Mouse (Mus musculus): Measurements from ENCODE around the gene Ppp1r9b. TPM values are rescaled to one million over a fixed set of nuclear protein-coding genes. Genes with fewer than 3 reads are reported as not detected.

Gene Ppp1r9b
- polyA plus RNA-seq, 1 experiment from 2014 or later, result 10.5 TPM

DNA sequence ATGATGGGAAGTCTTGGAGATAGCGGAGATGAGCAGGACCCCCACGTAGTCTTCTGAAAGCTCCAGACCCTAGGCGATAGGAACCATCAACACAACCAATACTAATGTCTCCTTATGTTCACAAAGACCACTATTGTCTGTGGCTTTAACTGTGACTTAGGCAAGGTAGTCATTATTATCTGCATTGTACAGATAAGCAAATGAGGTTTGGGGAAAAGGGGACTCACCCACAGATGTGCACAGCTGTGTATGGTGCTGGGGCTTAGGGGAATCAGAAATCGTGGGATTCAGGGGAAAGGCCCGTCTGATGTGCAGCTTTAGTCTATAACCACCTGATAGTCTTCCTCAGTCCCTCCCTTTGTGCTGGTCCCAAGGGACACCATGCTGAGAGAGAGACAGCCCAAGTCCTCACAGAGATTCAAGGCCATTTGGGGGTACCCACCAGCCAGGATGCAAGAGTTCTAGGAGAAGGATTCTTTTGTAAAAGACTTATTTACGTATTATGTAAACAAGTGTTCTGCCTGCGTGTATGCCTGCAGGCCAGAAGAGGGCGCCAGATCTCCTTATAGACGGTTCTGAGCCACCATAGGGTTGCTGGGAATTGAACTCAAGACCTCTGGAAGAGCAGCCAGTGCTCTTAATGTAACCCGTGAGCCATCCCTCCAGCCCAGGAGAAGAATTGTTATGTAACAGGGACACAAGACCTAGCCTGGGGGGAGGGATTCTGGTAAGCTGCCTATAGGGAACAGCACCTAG is 31.6 kb downstream of the Ppp1r9b start:
- Histone ChIP-seq H3K36me3 (replicated peaks; ENCODE audit: control insufficient read depth, insufficient read depth, low read depth, low read length) (peaks cover 22% of the 10 kb centered on the region), H3K27me3 (ENCODE audit: control insufficient read depth, insufficient read depth, low read length) (no peaks in the 10 kb centered on the region), H3K4me1 (ENCODE audit: control insufficient read depth, insufficient read depth, low read length) (no peaks in the 10 kb centered on the region), H3K4me2 (ENCODE audit: low read depth, low read length) (no peak overlapping the region), H3K9ac (replicated peaks; ENCODE audit: low read length) (no peak overlapping the region), H3K4me3 (ENCODE audit: low read depth, low read length) (no peak overlapping the region), H3K9me3 (replicated peaks; ENCODE audit: control insufficient read depth, low read length) (no peaks in the 10 kb centered on the region), H3K27ac (replicated peaks; ENCODE audit: low read depth, low read length) (no peak overlapping the region)
- WGBS, result 80% methylated on average over 10 of the region's 10 CpGs
- ATAC-seq (replicated peaks; ENCODE audit: insufficient number of reproducible peaks, low FRiP score, low TSS enrichment, low read depth) (no peak), DNase-seq (ENCODE audit: low spot score) (no peak)

DNA sequence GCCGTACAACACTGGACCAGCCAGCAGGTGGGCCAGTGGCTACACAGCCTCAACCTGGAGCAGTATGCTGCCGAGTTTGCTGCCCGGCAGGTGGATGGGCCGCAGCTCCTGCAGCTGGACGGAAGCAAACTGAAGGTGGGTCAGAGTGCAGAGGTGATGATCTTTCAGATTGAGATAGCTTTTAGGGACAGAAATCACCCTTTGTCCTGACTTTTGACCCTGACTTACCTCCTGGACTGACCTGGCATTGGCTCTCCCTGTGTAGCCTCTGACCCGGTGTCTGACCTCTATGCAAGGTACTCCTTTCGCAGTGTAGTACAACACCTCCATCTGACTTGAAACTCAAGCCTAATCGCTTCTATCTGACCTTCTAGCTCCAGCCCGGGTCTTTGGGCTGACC is 32.6 kb downstream of the Ppp1r9b start:
- ATAC-seq (replicated peaks; ENCODE audit: insufficient number of reproducible peaks, low FRiP score, low TSS enrichment, low read depth) (no peak), DNase-seq (ENCODE audit: low spot score) (no peak)
- Histone ChIP-seq H3K27ac (replicated peaks; ENCODE audit: low read depth, low read length) (no peak overlapping the region), H3K4me3 (ENCODE audit: low read depth, low read length) (no peak overlapping the region), H3K4me1 (ENCODE audit: control insufficient read depth, insufficient read depth, low read length) (no peaks in the 10 kb centered on the region; the same call in 1 of the 2 replicates), H3K9ac (replicated peaks; ENCODE audit: low read length) (no peak overlapping the region), H3K9me3 (replicated peaks; ENCODE audit: control insufficient read depth, low read length) (no peaks in the 10 kb centered on the region), H3K4me2 (ENCODE audit: low read depth, low read length) (no peak overlapping the region), H3K27me3 (ENCODE audit: control insufficient read depth, insufficient read depth, low read length) (no peaks in the 10 kb centered on the region), H3K36me3 (replicated peaks; ENCODE audit: control insufficient read depth, insufficient read depth, low read depth, low read length) (peaks cover 22% of the 10 kb centered on the region)
- WGBS, result 92% methylated on average over 9 of the region's 9 CpGs

GRCm38 (mm10) chr11:95024439-95025184 is 33.8 kb downstream of the Ppp1r9b start:
- no peaks in the 10 kb centered on the region for H3K27me3 ChIP-seq (ENCODE audit: control insufficient read depth, insufficient read depth, low read length)
- no peak overlapping the region for H3K9ac ChIP-seq (replicated peaks; ENCODE audit: low read length)
- 77% methylated on average over 29 of the region's 29 CpGs for WGBS
- ATAC-seq (replicated peaks; ENCODE audit: insufficient number of reproducible peaks, low FRiP score, low TSS enrichment, low read depth), result no peak
- H3K9me3 ChIP-seq (replicated peaks; ENCODE audit: control insufficient read depth, low read length), result no peaks in the 10 kb centered on the region
- no peak overlapping the region for H3K4me3 ChIP-seq (ENCODE audit: low read depth, low read length)
- no peaks in the 10 kb centered on the region; the same call in 1 of the 2 replicates for H3K4me1 ChIP-seq (ENCODE audit: control insufficient read depth, insufficient read depth, low read length)
- no peak for DNase-seq (ENCODE audit: low spot score)
- H3K4me2 ChIP-seq (ENCODE audit: low read depth, low read length), result no peak overlapping the region
- peaks cover 22% of the 10 kb centered on the region for H3K36me3 ChIP-seq (replicated peaks; ENCODE audit: control insufficient read depth, insufficient read depth, low read depth, low read length)
- H3K27ac ChIP-seq (replicated peaks; ENCODE audit: low read depth, low read length), result no peak overlapping the region

GRCm38 (mm10) chr11:95025227-95026012 is 34.6 kb downstream of the Ppp1r9b start:
- H3K27me3 ChIP-seq (ENCODE audit: control insufficient read depth, insufficient read depth, low read length), result no peaks in the 10 kb centered on the region
- WGBS, result 89% methylated on average over 11 of the region's 11 CpGs
- DNase-seq (ENCODE audit: low spot score), result no peak
- no peak overlapping the region for H3K4me3 ChIP-seq (ENCODE audit: low read depth, low read length)
- no peak overlapping the region for H3K9ac ChIP-seq (replicated peaks; ENCODE audit: low read length)
- no peak for ATAC-seq (replicated peaks; ENCODE audit: insufficient number of reproducible peaks, low FRiP score, low TSS enrichment, low read depth)
- no peaks in the 10 kb centered on the region; the same call in 1 of the 2 replicates for H3K4me1 ChIP-seq (ENCODE audit: control insufficient read depth, insufficient read depth, low read length)
- H3K36me3 ChIP-seq (replicated peaks; ENCODE audit: control insufficient read depth, insufficient read depth, low read depth, low read length), result peaks cover 22% of the 10 kb centered on the region
- H3K4me2 ChIP-seq (ENCODE audit: low read depth, low read length), result no peak overlapping the region
- no peak overlapping the region for H3K27ac ChIP-seq (replicated peaks; ENCODE audit: low read depth, low read length)
- H3K9me3 ChIP-seq (replicated peaks; ENCODE audit: control insufficient read depth, low read length), result no peaks in the 10 kb centered on the region

GRCm38 (mm10) chr11:95026090-95026542 is 35.3 kb downstream of the Ppp1r9b start:
- Histone ChIP-seq H3K4me3 (ENCODE audit: low read depth, low read length) (no peak overlapping the region), H3K4me1 (ENCODE audit: control insufficient read depth, insufficient read depth, low read length) (no peaks in the 10 kb centered on the region; the same call in 1 of the 2 replicates), H3K36me3 (replicated peaks; ENCODE audit: control insufficient read depth, insufficient read depth, low read depth, low read length) (peaks cover 20% of the 10 kb centered on the region), H3K9me3 (replicated peaks; ENCODE audit: control insufficient read depth, low read length) (no peaks in the 10 kb centered on the region), H3K4me2 (ENCODE audit: low read depth, low read length) (no peak overlapping the region), H3K27me3 (ENCODE audit: control insufficient read depth, insufficient read depth, low read length) (no peaks in the 10 kb centered on the region), H3K27ac (replicated peaks; ENCODE audit: low read depth, low read length) (no peak overlapping the region), H3K9ac (replicated peaks; ENCODE audit: low read length) (no peak overlapping the region)
- no peak for DNase-seq (ENCODE audit: low spot score)
- 70% methylated on average over 6 of the region's 6 CpGs for WGBS
- ATAC-seq (replicated peaks; ENCODE audit: insufficient number of reproducible peaks, low FRiP score, low TSS enrichment, low read depth), result no peak

DNA sequence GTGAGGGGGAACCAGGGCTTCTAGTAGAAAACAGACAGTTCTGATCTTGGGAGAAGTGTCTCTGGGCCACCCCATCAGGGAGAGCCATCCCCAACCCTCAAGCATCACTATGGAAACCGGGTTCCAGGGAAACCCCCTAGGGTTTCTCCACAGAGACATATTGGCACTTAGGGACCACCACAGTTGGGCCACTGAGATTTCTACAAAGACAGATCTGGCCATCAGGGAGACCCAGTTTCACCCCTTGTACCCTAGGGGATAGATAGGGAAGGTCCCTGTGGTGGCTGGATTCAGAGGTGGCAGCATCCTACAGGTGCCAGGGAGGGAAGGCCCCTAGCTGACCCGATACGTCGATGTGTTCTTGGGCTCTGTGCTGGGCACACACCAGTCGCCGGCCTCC is 36.0 kb downstream of the Ppp1r9b start:
- no peaks in the 10 kb centered on the region for H3K27me3 ChIP-seq (ENCODE audit: control insufficient read depth, insufficient read depth, low read length)
- no peaks in the 10 kb centered on the region for H3K9me3 ChIP-seq (replicated peaks; ENCODE audit: control insufficient read depth, low read length)
- ATAC-seq (replicated peaks; ENCODE audit: insufficient number of reproducible peaks, low FRiP score, low TSS enrichment, low read depth) (no peak), DNase-seq (ENCODE audit: low spot score) (no peak)
- no peak overlapping the region for H3K4me3 ChIP-seq (ENCODE audit: low read depth, low read length)
- H3K4me2 ChIP-seq (ENCODE audit: low read depth, low read length), result no peak overlapping the region
- WGBS, result 87% methylated on average over 6 of the region's 6 CpGs
- H3K36me3 ChIP-seq (replicated peaks; ENCODE audit: control insufficient read depth, insufficient read depth, low read depth, low read length), result peaks cover 17% of the 10 kb centered on the region
- no peak overlapping the region for H3K9ac ChIP-seq (replicated peaks; ENCODE audit: low read length)
- H3K27ac ChIP-seq (replicated peaks; ENCODE audit: low read depth, low read length), result no peak overlapping the region
- no peaks in the 10 kb centered on the region; the same call in 1 of the 2 replicates for H3K4me1 ChIP-seq (ENCODE audit: control insufficient read depth, insufficient read depth, low read length)

DNA sequence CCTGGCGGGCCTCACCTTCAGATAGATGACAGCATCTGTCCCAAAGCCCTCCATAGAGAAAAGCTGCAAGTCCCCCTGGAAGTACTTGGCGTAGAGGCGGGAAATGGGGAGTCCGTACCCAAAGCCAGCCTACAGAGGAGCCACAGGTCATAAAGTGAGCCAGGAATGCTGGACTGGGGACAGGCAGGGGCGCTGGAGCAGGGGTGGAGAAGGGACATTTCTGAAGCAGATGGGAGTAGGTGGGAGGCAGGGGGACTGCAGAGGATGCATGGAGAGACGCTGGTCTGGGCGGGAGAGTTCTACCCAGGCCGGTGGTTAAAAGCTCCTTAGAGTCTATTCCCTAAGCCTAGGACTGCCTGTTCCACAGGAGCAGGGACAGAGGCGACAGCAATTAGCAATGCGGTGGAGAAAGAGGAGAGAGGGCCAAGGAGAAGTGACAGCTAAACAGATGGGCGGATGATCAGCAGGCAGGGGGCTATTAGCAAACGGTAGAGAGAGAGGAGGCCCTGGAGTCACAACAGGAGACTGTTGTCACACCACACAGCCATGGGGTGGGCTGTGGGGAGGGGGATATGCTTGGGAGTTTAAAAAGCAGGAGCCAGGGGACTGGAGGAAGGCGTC is 37.1 kb downstream of the Ppp1r9b start:
- H3K4me1 ChIP-seq (ENCODE audit: control insufficient read depth, insufficient read depth, low read length), result no peaks in the 10 kb centered on the region; the same call in 1 of the 2 replicates
- H3K9ac ChIP-seq (replicated peaks; ENCODE audit: low read length), result no peak overlapping the region
- H3K4me2 ChIP-seq (ENCODE audit: low read depth, low read length), result no peak overlapping the region
- H3K36me3 ChIP-seq (replicated peaks; ENCODE audit: control insufficient read depth, insufficient read depth, low read depth, low read length), result peaks cover 12% of the 10 kb centered on the region
- H3K27ac ChIP-seq (replicated peaks; ENCODE audit: low read depth, low read length), result no peak overlapping the region
- no peaks in the 10 kb centered on the region for H3K27me3 ChIP-seq (ENCODE audit: control insufficient read depth, insufficient read depth, low read length)
- H3K4me3 ChIP-seq (ENCODE audit: low read depth, low read length), result no peak overlapping the region
- 41% methylated on average over 13 of the region's 13 CpGs for WGBS
- DNase-seq (ENCODE audit: low spot score), result no peak
- H3K9me3 ChIP-seq (replicated peaks; ENCODE audit: control insufficient read depth, low read length), result no peaks in the 10 kb centered on the region
- no peak for ATAC-seq (replicated peaks; ENCODE audit: insufficient number of reproducible peaks, low FRiP score, low TSS enrichment, low read depth)

Measured in embryonic facial prominence, embryonic 11.5 days (tissue).